Mouse (Mus musculus) ES-Bruce4 (cell line): ENCODE data around the gene Fto. TPM values are rescaled to one million over a fixed set of nuclear protein-coding genes. Genes with fewer than 3 reads are reported as not detected.

Source experiments
- H3K27ac ChIP-seq: 2 replicates; pipeline ENCODE4 v1.5.1; 2012; ENCODE audit warnings: low read length, inconsistent platforms; ENCODE audit not compliant: insufficient read depth
- H3K27me3 ChIP-seq: 2 replicates; pipeline ENCODE4 v1.6.1; 2012; ENCODE audit warnings: mild to moderate bottlenecking, low read length, inconsistent platforms; ENCODE audit not compliant: control insufficient read depth, poor library complexity, insufficient read depth, severe bottlenecking
- H3K36me3 ChIP-seq: 2 replicates; pipeline ENCODE4 v1.6.1; 2012; ENCODE audit warnings: inconsistent platforms, mild to moderate bottlenecking, low read length, moderate library complexity; ENCODE audit not compliant: control insufficient read depth, poor library complexity, insufficient read depth, severe bottlenecking
- H3K4me1 ChIP-seq: one replicate; pipeline ENCODE4 v1.8.1; 2011; ENCODE audit warnings: low read length; ENCODE audit not compliant: control insufficient read depth, insufficient read depth
- H3K4me3 ChIP-seq: 2 replicates; pipeline ENCODE4 v1.5.1; 2011; ENCODE audit warnings: low read depth, mild to moderate bottlenecking, low read length
- H3K9ac ChIP-seq: 2 replicates; pipeline ENCODE4 v1.6.1; 2012; ENCODE audit warnings: low read depth, mild to moderate bottlenecking, inconsistent platforms; ENCODE audit not compliant: poor library complexity, severe bottlenecking
- H3K9me3 ChIP-seq: replicated peaks from 2 replicates; pipeline ENCODE4 v1.6.1; 2012; ENCODE audit warnings: mild to moderate bottlenecking, low read length, inconsistent platforms; ENCODE audit not compliant: control insufficient read depth, poor library complexity, insufficient read depth, severe bottlenecking
- CTCF ChIP-seq: IDR thresholded peaks from one replicate; pipeline ENCODE4 v1.8.1; 2011; ENCODE audit warnings: low read depth, low read length
- EP300 ChIP-seq: IDR thresholded peaks from 2 replicates; pipeline ENCODE4 v1.6.1; 2011; ENCODE audit warnings: low read depth, low read length; ENCODE audit not compliant: insufficient read depth
- POLR2A ChIP-seq: IDR thresholded peaks from one replicate; pipeline ENCODE4 v1.8.1; 2011; ENCODE audit warnings: low read length; ENCODE audit not compliant: insufficient read depth
- polyA plus RNA-seq: library from polyadenylated mRNA; stranded (reverse); fragments of >200 nt; gene quantifications from 2 replicates; pipeline ENCODE4 v1.2.4, GENCODE M21; 2011; ENCODE audit warnings: low read depth; ENCODE audit not compliant: missing spikeins, insufficient read depth, insufficient read length

The Fto gene
- polyA plus RNA-seq, 1 experiment, result 61.2 TPM

DNA sequence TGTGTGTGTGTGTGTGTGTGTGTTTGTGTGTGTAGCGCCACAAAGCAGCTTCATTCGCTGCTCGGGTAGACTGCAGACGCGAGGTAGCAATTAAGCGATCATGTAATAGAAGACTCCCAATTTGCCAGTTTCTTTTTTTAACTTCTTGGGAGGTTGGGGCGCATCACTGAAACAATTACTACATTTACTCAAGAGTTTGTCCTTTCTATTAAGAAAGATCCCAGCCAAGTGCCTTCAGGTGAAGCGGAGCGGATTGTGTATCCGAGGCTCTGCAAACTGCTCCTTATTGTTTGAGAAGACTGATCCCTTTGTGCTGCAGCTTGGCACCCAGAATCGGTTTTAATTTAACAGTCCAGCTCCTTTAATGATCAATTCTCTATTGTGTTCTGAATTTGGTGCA, 70.5 kb downstream of the Fto start:
- no peak overlapping the region for H3K27ac ChIP-seq
- TF ChIP-seq POLR2A (no peak), CTCF (no peak), EP300 (no peak)
- no peaks in the 10 kb centered on the region for H3K36me3 ChIP-seq

DNA sequence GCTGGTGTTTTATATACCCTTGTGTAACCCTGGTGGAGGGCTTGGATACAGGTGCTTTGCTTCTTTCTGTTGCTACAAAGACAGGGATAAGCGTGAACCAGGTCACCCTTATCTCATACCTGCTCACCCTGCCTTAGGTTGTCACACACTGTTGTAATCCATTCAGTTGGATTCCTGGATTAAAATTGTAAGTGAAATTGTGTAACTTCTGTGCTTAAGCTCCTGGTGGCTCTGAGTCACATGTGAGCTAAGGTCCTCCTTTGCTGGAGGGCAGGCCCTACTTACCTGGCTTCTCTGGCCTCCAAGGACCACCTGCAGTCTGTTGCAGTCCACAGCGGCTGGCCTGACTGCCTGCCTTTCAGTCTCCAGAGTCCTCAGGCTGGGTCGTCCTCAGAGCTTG, 71.1 kb downstream of the Fto start:
- no peaks in the 10 kb centered on the region for H3K9me3 ChIP-seq
- no peaks in the 10 kb centered on the region for H3K27me3 ChIP-seq
- H3K27ac ChIP-seq, result no peak overlapping the region
- no peak overlapping the region for H3K9ac ChIP-seq
- H3K36me3 ChIP-seq, result no peaks in the 10 kb centered on the region
- no peak overlapping the region for H3K4me3 ChIP-seq
- TF ChIP-seq CTCF, result no peak
- TF ChIP-seq EP300, result no peak
- TF ChIP-seq POLR2A, result no peak
- H3K4me1 ChIP-seq, result no peaks in the 10 kb centered on the region

More for the DNA sequence above, 70.5 kb downstream of the Fto start:
- H3K4me1 ChIP-seq, result no peaks in the 10 kb centered on the region
- H3K9ac ChIP-seq, result no peak overlapping the region; the same call in 1 of the 2 replicates
- H3K4me3 ChIP-seq, result no peak overlapping the region
- no peaks in the 10 kb centered on the region for H3K27me3 ChIP-seq
- no peaks in the 10 kb centered on the region for H3K9me3 ChIP-seq

DNA sequence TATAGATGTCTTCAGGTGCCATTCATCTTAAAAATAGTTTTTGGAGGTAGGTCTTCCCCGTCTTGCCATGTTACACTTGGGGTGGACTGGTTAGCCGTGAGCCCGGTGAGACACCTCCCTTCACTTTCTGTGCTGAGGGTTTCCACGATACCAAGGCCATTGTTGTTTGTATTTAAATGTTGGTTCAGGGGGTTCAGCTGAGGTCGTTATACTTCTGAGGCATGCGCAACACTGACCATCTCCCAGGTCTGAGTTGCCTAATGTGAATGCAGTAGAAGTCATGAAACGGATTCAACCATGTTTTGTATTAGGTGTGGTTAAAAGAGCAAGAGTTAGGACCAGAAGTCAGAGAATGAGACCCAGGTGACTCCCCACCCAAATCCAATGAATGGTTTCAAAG, 72.5 kb downstream of the Fto start:
- H3K27ac ChIP-seq, result no peak overlapping the region
- TF ChIP-seq EP300 (no peak), POLR2A (no peak), CTCF (no peak)
- no peak overlapping the region for H3K4me3 ChIP-seq
- no peaks in the 10 kb centered on the region for H3K27me3 ChIP-seq
- no peak overlapping the region for H3K9ac ChIP-seq
- H3K4me1 ChIP-seq, result no peaks in the 10 kb centered on the region
- H3K9me3 ChIP-seq, result no peaks in the 10 kb centered on the region
- no peaks in the 10 kb centered on the region for H3K36me3 ChIP-seq

DNA sequence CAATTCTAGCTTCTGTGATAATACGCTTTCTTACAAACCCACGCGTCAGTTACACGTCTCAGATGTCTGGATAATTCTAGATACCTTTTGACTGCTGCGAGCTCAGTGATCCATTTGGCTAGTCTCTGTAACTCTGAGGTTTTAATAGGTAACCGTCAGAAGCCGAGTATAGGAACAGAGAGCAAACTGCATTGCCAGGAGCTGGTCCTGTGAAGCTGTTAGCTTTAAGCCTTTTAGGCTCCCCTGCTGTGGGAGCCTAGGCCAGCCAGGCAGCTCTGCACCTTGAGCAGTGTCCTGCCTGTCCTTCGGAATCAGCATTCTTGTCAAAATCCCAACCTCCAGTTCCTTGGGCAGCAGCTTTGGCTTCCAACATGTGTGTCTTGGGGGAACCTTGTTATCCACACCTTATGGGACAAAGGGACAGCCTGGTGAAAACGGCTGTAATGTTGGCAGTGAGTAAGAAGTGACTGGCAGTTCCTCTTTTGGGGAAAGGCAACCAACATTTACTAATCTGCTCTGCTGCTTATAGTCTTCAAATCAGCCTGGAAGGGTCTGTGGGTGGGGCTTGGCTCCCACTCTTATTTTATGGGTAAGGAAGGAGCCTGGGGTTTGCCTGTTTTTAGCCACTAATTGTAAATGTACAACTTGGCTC, 77.2 kb downstream of the Fto start:
- Histone ChIP-seq H3K27ac (no peak overlapping the region), H3K27me3 (no peaks in the 10 kb centered on the region), H3K9ac (no peak overlapping the region), H3K36me3 (no peaks in the 10 kb centered on the region), H3K9me3 (no peaks in the 10 kb centered on the region), H3K4me1 (no peaks in the 10 kb centered on the region), H3K4me3 (no peak overlapping the region)
- no peak for TF ChIP-seq CTCF
- TF ChIP-seq POLR2A, result no peak
- TF ChIP-seq EP300, result no peak

DNA sequence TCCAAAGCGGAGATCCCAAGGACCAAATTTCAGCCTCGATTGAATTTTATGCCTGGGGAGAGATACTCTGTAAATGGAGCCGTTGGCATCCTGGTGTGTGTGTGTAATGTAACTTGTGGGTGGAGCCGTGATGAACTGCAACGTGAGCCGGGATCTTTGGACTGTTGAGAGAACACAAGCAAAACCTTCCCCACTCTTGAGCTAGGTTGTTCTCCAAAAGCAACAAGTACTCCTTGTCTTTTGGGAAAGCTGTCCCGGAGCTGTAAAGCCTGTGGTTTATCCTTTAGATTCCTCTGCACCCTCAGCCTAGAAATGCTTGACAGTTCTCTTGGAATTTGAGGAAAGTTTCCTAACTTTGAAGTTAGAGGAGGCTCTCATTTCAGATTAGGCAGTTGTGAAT, 78.9 kb downstream of the Fto start:
- H3K4me3 ChIP-seq, result no peak overlapping the region
- no peaks in the 10 kb centered on the region for H3K36me3 ChIP-seq
- H3K27ac ChIP-seq, result no peak overlapping the region
- H3K27me3 ChIP-seq, result no peaks in the 10 kb centered on the region
- H3K9me3 ChIP-seq, result no peaks in the 10 kb centered on the region
- H3K9ac ChIP-seq, result no peak overlapping the region
- no peaks in the 10 kb centered on the region for H3K4me1 ChIP-seq
- TF ChIP-seq CTCF (no peak), EP300 (no peak), POLR2A (no peak)

DNA sequence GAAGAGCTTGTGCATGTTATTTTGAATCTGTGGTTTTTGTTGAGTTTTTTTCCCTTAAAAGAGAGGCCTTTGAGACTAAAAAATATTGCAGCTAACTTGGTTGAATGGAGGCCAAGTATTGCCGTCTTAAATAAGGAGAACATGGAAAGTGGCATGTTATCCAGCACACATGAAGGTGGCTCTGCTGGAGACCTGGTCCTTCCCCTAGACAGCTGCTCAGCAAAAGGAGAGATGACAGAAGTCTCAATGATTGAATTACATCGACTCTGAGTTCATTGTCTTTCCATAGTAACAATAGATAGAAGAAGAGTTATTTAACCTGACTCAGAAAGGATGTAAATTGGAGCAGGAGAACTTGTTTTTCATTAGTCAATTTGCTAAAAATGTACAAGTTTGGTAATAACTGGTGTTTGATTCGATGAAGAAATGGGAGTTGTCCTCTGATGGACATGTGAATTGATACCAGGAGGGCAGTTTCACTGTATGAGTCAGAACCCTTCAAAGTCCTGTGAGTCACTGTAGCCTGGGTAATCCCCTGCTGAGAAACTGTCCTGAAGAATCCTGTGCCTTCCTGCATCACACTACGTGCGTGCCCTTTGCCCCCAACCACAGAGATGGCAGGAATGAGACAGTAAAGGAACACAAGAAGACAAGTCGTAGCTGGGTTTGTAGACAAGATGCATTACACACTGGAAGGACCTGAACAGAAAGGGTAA, 82.2 kb downstream of the Fto start:
- Histone ChIP-seq H3K9ac (no peak overlapping the region), H3K27me3 (no peaks in the 10 kb centered on the region), H3K9me3 (no peaks in the 10 kb centered on the region), H3K4me3 (no peak overlapping the region), H3K36me3 (no peaks in the 10 kb centered on the region), H3K4me1 (no peaks in the 10 kb centered on the region), H3K27ac (no peak overlapping the region)
- no peak for TF ChIP-seq EP300
- no peak for TF ChIP-seq POLR2A
- no peak for TF ChIP-seq CTCF
